Mouse (Mus musculus) ovary, postnatal 14 days (tissue): ENCODE measurements around the gene Apol6.
"Not testable (repeated sequence)": the region's sequence is repeated elsewhere in the genome, so short reads cannot be mapped to it uniquely, and the experiment has no call there.

ENCODE experiments used
- DNase-seq: peaks from one replicate; pipeline ENCODE4 v3.0.0; 2022; ENCODE audit warnings: low spot score

Apol6 gene

GRCm38 (mm10) chr15:77031271-77031670 is 13.3 kb upstream of the Apol6 start:
- no peak for DNase-seq

DNA sequence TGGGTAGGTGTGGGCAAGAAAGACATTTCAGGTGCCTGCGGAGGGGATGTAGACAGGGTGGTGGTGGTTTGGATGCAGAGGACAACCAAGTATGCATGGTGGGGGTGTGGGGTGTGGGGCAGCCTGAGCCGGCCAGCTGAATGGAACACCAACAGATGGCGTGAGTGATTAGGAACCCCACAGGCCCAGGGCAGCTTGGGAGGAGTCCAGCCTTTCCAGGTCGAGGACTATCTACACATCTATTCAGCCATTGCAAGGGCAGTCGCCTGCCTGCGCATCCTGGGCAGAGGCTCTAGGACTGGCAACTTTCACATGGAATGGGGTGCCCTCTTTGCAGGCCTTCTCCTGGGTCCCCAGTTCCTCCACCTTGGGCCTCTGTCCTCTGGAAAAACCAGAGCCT is 10.0 kb upstream of the Apol6 start:
- no peak for DNase-seq

DNA sequence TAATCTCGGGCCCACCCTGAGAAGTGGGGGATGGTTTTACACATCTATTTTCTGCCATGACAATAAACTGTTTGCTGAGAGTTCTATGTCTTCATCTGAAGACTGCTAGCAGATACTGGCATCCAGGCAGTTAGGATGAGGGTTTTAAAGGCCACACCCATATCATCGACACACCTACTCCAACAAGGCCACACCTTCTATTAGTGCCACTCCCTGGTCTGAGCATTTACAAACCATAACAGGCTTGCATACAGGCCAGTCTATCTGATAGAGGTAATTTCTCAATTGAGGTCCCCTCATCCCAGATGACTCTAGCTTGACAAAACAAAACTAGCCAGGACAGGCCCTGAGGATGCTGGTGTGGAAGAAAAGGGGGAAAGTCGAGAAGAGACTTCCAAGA is 8.9 kb upstream of the Apol6 start:
- DNase-seq: no peak

- peak; percentile 70 for DNase-seq
These were observed 8.1 kb upstream of the Apol6 start for GRCm38 (mm10) chr15:77036320-77036988.

DNA sequence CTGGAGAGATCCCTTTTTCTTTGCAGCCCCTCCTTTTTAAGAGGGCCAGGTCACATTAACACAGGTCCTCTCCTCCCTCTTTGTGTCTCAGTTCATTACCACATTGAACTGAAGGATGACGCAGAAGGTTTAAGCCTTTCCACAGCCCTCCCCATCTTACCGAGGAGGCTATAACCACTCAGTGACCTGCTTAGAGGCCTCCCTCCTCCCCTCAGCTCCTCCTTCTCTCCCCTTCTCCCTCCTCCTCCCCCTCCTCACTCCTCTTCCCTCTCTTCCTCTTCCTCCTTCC is 7.6 kb upstream of the Apol6 start:
- DNase-seq: no peak

- DNase-seq: peak; percentile 63
These were observed 7.0 kb upstream of the Apol6 start for GRCm38 (mm10) chr15:77037278-77038161.

- DNase-seq: no peak
These were observed 5.3 kb upstream of the Apol6 start for GRCm38 (mm10) chr15:77039211-77039700.

- DNase-seq: no peak
These were observed 3.7 kb upstream of the Apol6 start for GRCm38 (mm10) chr15:77040784-77041183.

GRCm38 (mm10) chr15:77045609-77046008 is 1.1 kb downstream of the Apol6 start:
- DNase-seq: no peak

- no peak for DNase-seq
These were observed 6.0 kb downstream of the Apol6 start, which contains the start of gene Mb for GRCm38 (mm10) chr15:77050570-77050969. TSS of gene Mb (minus strand) at chr15:77050670.

- no peak for DNase-seq
These were observed 7.6 kb downstream of the Apol6 start for GRCm38 (mm10) chr15:77052176-77052575.

DNA sequence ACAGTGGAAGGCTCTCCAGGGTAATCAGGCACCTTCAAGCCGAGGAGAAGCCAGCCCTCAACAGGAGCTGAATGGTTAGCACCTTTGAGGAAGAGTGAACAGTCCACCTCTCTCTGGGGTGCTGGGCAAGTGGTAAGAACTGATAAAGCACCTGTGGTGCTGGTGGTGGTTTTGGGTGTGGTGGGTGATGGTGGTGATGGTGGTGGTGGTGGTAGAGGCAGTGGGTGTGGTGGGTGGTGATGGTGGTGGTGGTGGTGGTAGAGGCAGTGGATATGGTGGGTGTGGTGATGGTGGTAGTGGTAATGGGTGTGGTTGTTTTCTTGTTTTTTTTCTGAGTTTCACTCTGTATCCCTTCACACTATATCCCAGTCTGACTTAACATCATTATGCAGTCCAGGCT is 8.5 kb downstream of the Apol6 start:
- no peak for DNase-seq

- no peak for DNase-seq
These were observed 10.2 kb downstream of the Apol6 start for GRCm38 (mm10) chr15:77054611-77055175.

DNA sequence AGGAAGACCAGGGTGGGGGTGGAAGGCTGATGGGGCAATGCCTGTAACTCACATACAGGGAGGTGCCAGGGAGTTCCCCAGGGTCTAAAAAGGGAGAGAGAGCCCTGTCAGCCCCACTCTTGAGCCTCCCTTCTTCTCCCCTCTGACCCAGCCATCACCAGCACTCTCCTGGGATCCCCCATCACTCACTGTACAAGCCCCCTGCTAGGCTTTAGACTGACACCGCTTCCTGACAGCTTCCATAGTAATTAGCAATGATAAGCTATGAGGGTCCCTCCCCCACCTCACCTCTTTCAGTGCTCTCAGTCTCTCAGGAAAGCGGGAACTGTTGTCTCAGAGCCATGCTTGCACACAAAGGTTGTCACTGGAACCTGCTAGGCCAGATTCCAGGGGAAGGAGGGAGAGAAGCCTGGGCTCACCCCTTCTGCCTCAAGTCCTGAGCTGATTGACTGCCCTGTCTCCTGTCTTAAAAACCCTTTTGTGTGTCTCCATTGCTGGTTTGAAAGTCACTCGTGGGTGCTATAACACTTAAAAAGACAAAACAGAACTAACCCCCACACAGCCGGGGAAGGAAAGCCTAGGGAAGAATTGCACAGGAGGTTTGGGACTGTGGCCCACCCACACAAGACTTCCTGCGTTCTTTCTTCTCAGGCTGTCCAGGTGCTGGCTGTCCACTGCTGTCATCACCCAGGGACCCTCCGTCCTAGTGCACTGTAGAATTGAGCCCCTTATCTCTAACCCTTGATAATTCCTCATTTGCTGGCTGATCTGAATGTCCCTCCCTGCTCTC is 11.7 kb downstream of the Apol6 start:
- DNase-seq: no peak

GRCm38 (mm10) chr15:77056791-77057051 is 12.2 kb downstream of the Apol6 start:
- DNase-seq: no peak

GRCm38 (mm10) chr15:77058566-77058965 is 14.0 kb downstream of the Apol6 start:
- no peak for DNase-seq

DNA sequence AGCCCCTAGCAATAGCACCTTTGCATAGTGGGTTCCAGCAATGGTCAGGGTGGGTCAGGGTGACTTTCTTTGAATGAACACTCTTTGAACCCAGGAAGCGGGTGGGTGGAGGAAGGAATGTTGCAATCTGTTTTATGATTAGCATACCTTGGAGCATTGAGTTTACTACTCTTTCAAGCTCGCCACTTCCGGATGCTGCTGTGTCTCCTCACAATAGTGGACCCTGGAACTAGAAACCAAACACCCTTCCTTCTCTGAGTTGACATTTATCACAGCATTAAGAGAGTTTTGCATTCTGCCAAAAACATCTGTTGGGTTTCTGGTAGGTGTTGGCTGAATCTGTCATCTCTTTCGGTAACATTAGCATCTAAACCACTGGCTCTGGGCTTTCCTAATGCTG is 14.9 kb downstream of the Apol6 start:
- not testable (repeated sequence) for DNase-seq

GRCm38 (mm10) chr15:77062746-77063145 is 18.2 kb downstream of the Apol6 start:
- DNase-seq: no peak

DNA sequence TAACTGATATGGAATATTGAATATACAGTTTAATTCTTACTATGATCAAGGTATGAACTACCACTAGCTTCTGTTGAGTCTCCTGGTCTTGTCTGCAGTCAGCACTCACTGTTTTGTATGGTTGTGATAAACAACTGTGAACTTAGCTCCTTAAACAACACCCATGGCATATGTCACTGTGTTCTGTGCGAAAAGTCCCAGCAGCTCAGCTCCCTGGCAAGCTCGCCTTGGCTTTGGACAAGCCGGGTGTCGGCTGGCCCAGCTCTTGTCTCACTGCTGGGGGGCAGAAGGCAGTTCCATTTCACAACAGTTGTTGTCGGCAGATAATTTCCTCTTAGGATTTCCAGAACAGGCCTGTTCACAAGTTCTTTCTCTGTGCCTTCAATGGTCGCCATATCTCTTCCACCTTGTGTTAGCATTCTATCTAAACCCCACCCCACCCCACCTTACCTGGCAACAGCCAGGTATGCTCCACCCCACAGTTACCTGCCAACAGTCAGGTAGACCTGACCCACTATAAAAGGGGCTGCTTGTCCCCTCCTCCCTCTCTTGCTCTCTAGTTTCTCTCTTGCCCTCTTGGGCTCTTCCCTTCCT is 20.8 kb downstream of the Apol6 start:
- no peak for DNase-seq

DNA sequence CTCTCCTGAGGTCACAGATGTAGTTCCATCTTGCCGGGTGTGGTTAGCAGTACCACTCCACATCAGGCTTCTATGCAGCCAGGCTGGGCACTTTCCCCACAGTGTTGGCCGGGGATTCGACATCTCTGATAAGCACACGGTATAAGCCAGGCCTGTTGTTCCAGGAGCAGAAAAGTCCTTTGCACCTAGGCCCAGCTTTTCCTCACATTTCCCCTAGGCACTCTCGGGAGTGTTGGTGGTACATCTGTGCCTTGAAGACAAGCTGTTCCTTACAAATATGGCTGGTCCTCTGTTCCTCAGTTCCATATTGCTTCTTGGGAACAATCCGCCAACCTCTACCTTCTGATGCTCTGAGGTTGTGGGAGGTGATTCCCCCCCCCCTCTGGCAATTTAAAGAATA is 21.7 kb downstream of the Apol6 start:
- DNase-seq: no peak

DNA sequence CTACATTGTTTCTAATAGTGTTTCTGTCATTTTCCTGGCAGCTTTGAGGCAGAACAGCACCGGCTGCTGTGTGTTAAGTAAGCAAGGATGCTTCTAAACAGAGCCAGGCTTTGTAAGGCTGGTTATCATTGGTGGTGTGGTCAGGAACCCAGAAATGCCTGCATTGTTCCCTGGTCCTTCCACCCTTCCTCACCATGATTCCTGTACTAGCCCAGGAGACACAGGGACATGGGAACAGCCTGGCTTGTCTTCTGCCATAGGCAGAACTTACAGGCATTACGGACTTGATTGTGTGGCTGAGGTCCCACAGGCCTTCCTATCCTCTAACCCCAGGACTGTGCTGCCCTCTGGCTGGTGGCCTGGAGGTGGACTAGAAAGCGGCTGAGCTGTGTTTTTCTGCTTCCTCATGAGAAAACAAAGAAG is 23.9 kb downstream of the Apol6 start:
- DNase-seq: no peak

GRCm38 (mm10) chr15:77069019-77069418 is 24.5 kb downstream of the Apol6 start:
- DNase-seq: no peak
